Mouse (Mus musculus) stomach, embryonic 15.5 days (tissue): ENCODE measurements around the gene Mup3. TPM values are rescaled to one million over a fixed set of nuclear protein-coding genes. Genes with fewer than 3 reads are reported as not detected.
"Not testable (repeated sequence)": the region's sequence is repeated elsewhere in the genome, so short reads cannot be mapped to it uniquely, and the experiment has no call there.

ENCODE experiments used
- ATAC-seq: fragments of 200-750 bp; cut with Nextera tagmentation; 2 replicates; pipeline ENCODE4 v1.8.0; 2017; ENCODE audit warnings: low read depth, moderate number of reproducible peaks, moderate TSS enrichment; ENCODE audit not compliant: insufficient read depth, low FRiP score
- H3K27ac ChIP-seq: fragments of 300-500 bp; sonication (generic); 2 replicates; pipeline ENCODE4 v1.5.1; 2015; ENCODE audit warnings: mild to moderate bottlenecking, inconsistent platforms
- H3K27me3 ChIP-seq: fragments of 300-500 bp; sonication (generic); replicated peaks from 2 replicates; pipeline ENCODE4 v1.6.1; 2015; ENCODE audit warnings: inconsistent platforms
- H3K36me3 ChIP-seq: fragments of 300-500 bp; sonication (generic); 2 replicates; pipeline ENCODE4 v1.6.1; 2015; ENCODE audit warnings: inconsistent platforms
- H3K4me1 ChIP-seq: fragments of 300-500 bp; sonication (generic); 2 replicates; pipeline ENCODE4 v1.6.1; 2015; ENCODE audit warnings: inconsistent platforms
- H3K4me2 ChIP-seq: fragments of 300-500 bp; sonication (generic); 2 replicates; pipeline ENCODE4 v1.6.1; 2015; ENCODE audit warnings: mild to moderate bottlenecking, inconsistent platforms
- H3K4me3 ChIP-seq: fragments of 300-500 bp; sonication (generic); replicated peaks from 2 replicates; pipeline ENCODE4 v1.5.1; 2015; ENCODE audit warnings: inconsistent platforms
- H3K9ac ChIP-seq: fragments of 300-500 bp; sonication (generic); 2 replicates; pipeline ENCODE4 v1.6.1; 2015; ENCODE audit warnings: inconsistent platforms
- H3K9me3 ChIP-seq: fragments of 300-500 bp; sonication (generic); 2 replicates; pipeline ENCODE4 v1.6.1; 2016; ENCODE audit warnings: inconsistent platforms
- WGBS: fragments of 180-500 bp; shearing (Covaris S2); methylation state at CpG from one replicate; pipeline ENCODE4 v1.1.7; 2015; 5-methylcytosine and 5-hydroxymethylcytosine counted together
- polyA plus RNA-seq: library from polyadenylated mRNA; unstranded; fragments of >200 nt; fragmentation: Nextera tagmentation; extraction: Ambion mirVana; gene quantifications from 2 replicates; pipeline ENCODE4 v1.2.1, GENCODE M21; 2015

Mup3 gene
- not detected in 2 replicates for polyA plus RNA-seq

- Histone ChIP-seq H3K4me1 (no peaks in the 10 kb centered on the region), H3K27me3 (no peaks in the 10 kb centered on the region), H3K4me3 (no peak within 1 kb of the TSS), H3K27ac (no peak within 1 kb of the TSS), H3K4me2 (no peak within 1 kb of the TSS), H3K9ac (no peak within 1 kb of the TSS), H3K9me3 (no peaks in the 10 kb centered on the region), H3K36me3 (no peaks in the 10 kb centered on the region)
- WGBS: 70% methylated on average over 2 of the region's 2 CpGs
- no peak for ATAC-seq
Measured at GRCm38 (mm10) chr4:62087241-62087640, at the start of gene Mup3. TSS of gene Mup3 (minus strand) at chr4:62087342.

GRCm38 (mm10) chr4:62133706-62134105 lies 46.6 kb upstream of the Mup3 start:
- no peak overlapping the region for H3K4me2 ChIP-seq
- H3K4me3 ChIP-seq: no peak overlapping the region
- H3K36me3 ChIP-seq: no peaks in the 10 kb centered on the region
- H3K9me3 ChIP-seq: no peaks in the 10 kb centered on the region
- no peaks in the 10 kb centered on the region for H3K4me1 ChIP-seq
- H3K27me3 ChIP-seq: no peaks in the 10 kb centered on the region
- H3K27ac ChIP-seq: no peak overlapping the region
- WGBS: 68% methylated on average over 7 of the region's 7 CpGs
- H3K9ac ChIP-seq: no peak overlapping the region
- ATAC-seq: no peak

- H3K4me1 ChIP-seq, H3K9ac ChIP-seq, H3K4me2 ChIP-seq, H3K9me3 ChIP-seq, H3K27ac ChIP-seq, ATAC-seq, H3K27me3 ChIP-seq, H3K4me3 ChIP-seq, H3K36me3 ChIP-seq: not testable (repeated sequence)
- 72% methylated on average over 2 of the region's 2 CpGs for WGBS
Measured at GRCm38 (mm10) chr4:62103366-62103765, 16.2 kb upstream of the Mup3 start.

GRCm38 (mm10) chr4:62087953-62088352 lies 811 bp upstream of the Mup3 start:
- Histone ChIP-seq H3K36me3 (no peaks in the 10 kb centered on the region), H3K27ac (no peak overlapping the region), H3K27me3 (no peaks in the 10 kb centered on the region), H3K4me3 (no peak overlapping the region), H3K4me1 (no peaks in the 10 kb centered on the region), H3K4me2 (no peak overlapping the region), H3K9me3 (no peaks in the 10 kb centered on the region), H3K9ac (no peak overlapping the region)
- no peak for ATAC-seq
- WGBS: 77% methylated on average over 2 of the region's 2 CpGs

GRCm38 (mm10) chr4:62082755-62083154 lies 4.4 kb downstream of the Mup3 start:
- Histone ChIP-seq H3K9ac (no peak overlapping the region), H3K27ac (no peak overlapping the region), H3K27me3 (no peaks in the 10 kb centered on the region), H3K4me2 (no peak overlapping the region), H3K4me3 (no peak overlapping the region), H3K4me1 (no peaks in the 10 kb centered on the region), H3K36me3 (no peaks in the 10 kb centered on the region), H3K9me3 (no peaks in the 10 kb centered on the region)
- ATAC-seq: no peak

- 61% methylated on average over 3 of the region's 3 CpGs for WGBS
- Histone ChIP-seq H3K9ac (no peak overlapping the region), H3K9me3 (no peaks in the 10 kb centered on the region), H3K27ac (no peak overlapping the region), H3K4me1 (no peaks in the 10 kb centered on the region), H3K4me2 (no peak overlapping the region), H3K27me3 (no peaks in the 10 kb centered on the region), H3K4me3 (no peak overlapping the region), H3K36me3 (no peaks in the 10 kb centered on the region)
- ATAC-seq: no peak
Measured at GRCm38 (mm10) chr4:62075126-62075525, 12.0 kb downstream of the Mup3 start.

- H3K4me3 ChIP-seq, H3K27me3 ChIP-seq, ATAC-seq, H3K9me3 ChIP-seq, H3K4me1 ChIP-seq, H3K36me3 ChIP-seq, H3K4me2 ChIP-seq, H3K27ac ChIP-seq, H3K9ac ChIP-seq: not testable (repeated sequence)
- WGBS: 70% methylated on average over 2 of the region's 2 CpGs
Measured at GRCm38 (mm10) chr4:62054780-62055179, 32.4 kb downstream of the Mup3 start.

GRCm38 (mm10) chr4:62054058-62054457 lies 33.1 kb downstream of the Mup3 start, which contains the start of gene Mup20:
TSS of gene Mup20 (minus strand) at chr4:62054158.
- WGBS: 85% methylated on average over 3 of the region's 3 CpGs

More at GRCm38 (mm10) chr4:62054058-62054457, 33.1 kb downstream of the Mup3 start, which contains the start of gene Mup20:
- H3K27me3 ChIP-seq, H3K9ac ChIP-seq, H3K4me3 ChIP-seq, H3K4me2 ChIP-seq, ATAC-seq, H3K9me3 ChIP-seq, H3K4me1 ChIP-seq, H3K36me3 ChIP-seq, H3K27ac ChIP-seq: not testable (repeated sequence)

Other genes with a start within 250 kb of the Mup3 start
- gene Mup20, start 33.2 kb downstream of the Mup3 start, polyA plus RNA-seq: not detected in 2 replicates
- not detected in 2 replicates for gene Mup21, start 63.5 kb upstream of the Mup3 start, polyA plus RNA-seq
- 8.0 and 8.5 TPM in 2 replicates for gene Zfp37, start 143.7 kb upstream of the Mup3 start, polyA plus RNA-seq
- 21.4 and 23.9 TPM in 2 replicates for gene Slc31a2, start 175.2 kb upstream of the Mup3 start, polyA plus RNA-seq